Mouse (Mus musculus) testis, adult 2 months (tissue): ENCODE data around the gene Pitpnb. TPM values are rescaled to one million over a fixed set of nuclear protein-coding genes. Genes with fewer than 3 reads are reported as not detected.

ENCODE experiments used
- H3K27ac ChIP-seq: fragments of 200-500 bp; 2 replicates; pipeline ENCODE4 v1.5.1; 2012; ENCODE audit warnings: low read depth, low read length; ENCODE audit not compliant: control insufficient read depth, insufficient read depth
- H3K27me3 ChIP-seq: fragments of 200-500 bp; 2 replicates; pipeline ENCODE4 v1.6.1; 2012; ENCODE audit warnings: mild to moderate bottlenecking, low read length, moderate library complexity; ENCODE audit not compliant: control insufficient read depth, insufficient read depth
- H3K36me3 ChIP-seq: fragments of 200-500 bp; 2 replicates; pipeline ENCODE4 v1.6.1; 2012; ENCODE audit warnings: mild to moderate bottlenecking, low read length; ENCODE audit not compliant: control insufficient read depth, insufficient read depth
- H3K4me1 ChIP-seq: fragments of 200-500 bp; 2 replicates; pipeline ENCODE4 v1.6.1; 2012; ENCODE audit warnings: low read length; ENCODE audit not compliant: control insufficient read depth, insufficient read depth
- H3K4me3 ChIP-seq: fragments of 200-500 bp; 2 replicates; pipeline ENCODE4 v1.5.1; 2012; ENCODE audit warnings: low read depth, mild to moderate bottlenecking, low read length, moderate library complexity, mixed read lengths; ENCODE audit not compliant: control insufficient read depth
- CTCF ChIP-seq: fragments of 200-500 bp; IDR thresholded peaks from 2 replicates; pipeline ENCODE4 v1.5.1; 2012; ENCODE audit warnings: low read depth, mild to moderate bottlenecking, inconsistent platforms, low read length, moderate library complexity; ENCODE audit not compliant: control insufficient read depth, insufficient read depth, insufficient replicate concordance
- POLR2A ChIP-seq: fragments of 200-500 bp; IDR thresholded peaks from 2 replicates; pipeline ENCODE4 v1.6.1; 2012; ENCODE audit warnings: low read depth, mild to moderate bottlenecking, inconsistent platforms, low read length, moderate library complexity; ENCODE audit not compliant: control insufficient read depth
- polyA plus RNA-seq: library from polyadenylated mRNA; depleted of rRNA; stranded (reverse); fragments of >200 nt; gene quantifications from 2 replicates; pipeline ENCODE4 v1.2.3, GENCODE M21; 2012; rRNA removed

Gene Pitpnb
- polyA plus RNA-seq, 1 experiment: 25.4 TPM

- Histone ChIP-seq H3K4me3 (no peak overlapping the region), H3K36me3 (no peaks in the 10 kb centered on the region), H3K27me3 (no peaks in the 10 kb centered on the region), H3K4me1 (no peaks in the 10 kb centered on the region), H3K27ac (no peak overlapping the region)
- no peak for TF ChIP-seq CTCF
- TF ChIP-seq POLR2A: no peak
Observed at GRCm38 (mm10) chr5:111432842-111433241, 102.3 kb downstream of the Pitpnb start.

GRCm38 (mm10) chr5:111434342-111434842 is 103.8 kb downstream of the Pitpnb start:
- Histone ChIP-seq H3K4me3 (no peak overlapping the region), H3K27me3 (no peaks in the 10 kb centered on the region), H3K27ac (no peak overlapping the region), H3K36me3 (no peaks in the 10 kb centered on the region), H3K4me1 (no peaks in the 10 kb centered on the region)
- TF ChIP-seq POLR2A (no peak), CTCF (no peak)

- Histone ChIP-seq H3K27ac (no peak overlapping the region), H3K4me1 (no peaks in the 10 kb centered on the region)
Observed at GRCm38 (mm10) chr5:111436260-111436659, 105.7 kb downstream of the Pitpnb start.

GRCm38 (mm10) chr5:111437205-111437604 is 106.6 kb downstream of the Pitpnb start:
- Histone ChIP-seq H3K4me1 (no peaks in the 10 kb centered on the region), H3K27me3 (no peaks in the 10 kb centered on the region), H3K4me3 (no peak overlapping the region), H3K27ac (no peak overlapping the region), H3K36me3 (no peaks in the 10 kb centered on the region)
- TF ChIP-seq POLR2A (no peak), CTCF (no peak)

More at GRCm38 (mm10) chr5:111436260-111436659, 105.7 kb downstream of the Pitpnb start:
- Histone ChIP-seq H3K36me3 (no peaks in the 10 kb centered on the region), H3K27me3 (no peaks in the 10 kb centered on the region), H3K4me3 (no peak overlapping the region)
- TF ChIP-seq CTCF: no peak
- no peak for TF ChIP-seq POLR2A

Other genes with a start within 250 kb of the Pitpnb start
- gene Mn1, start 86.6 kb downstream of the Pitpnb start, polyA plus RNA-seq: 0.23 and 0.34 TPM in 2 replicates